Mouse (Mus musculus) hindbrain, embryonic 11.5 days (tissue): ENCODE measurements around the gene Colgalt2. TPM values are rescaled to one million over a fixed set of nuclear protein-coding genes. Genes with fewer than 3 reads are reported as not detected.
A peak's percentile ranks its signal among the peaks of the same experiment; 100 is the strongest.

Experiments
- ATAC-seq: fragments of 200-750 bp; cut with Nextera tagmentation; 2 replicates; pipeline ENCODE4 v1.8.0; 2017; ENCODE audit warnings: mild to moderate bottlenecking, moderate TSS enrichment, moderate library complexity; ENCODE audit not compliant: low FRiP score
- DNase-seq: peaks from one replicate; pipeline ENCODE4 v3.0.0-alpha.2; 2015; ENCODE audit warnings: low spot score
- H3K27ac ChIP-seq: fragments of 300-500 bp; sonication (generic); 2 replicates; pipeline ENCODE4 v1.5.1; 2014; ENCODE audit warnings: mild to moderate bottlenecking, low read depth, low read length
- H3K27me3 ChIP-seq: fragments of 300-500 bp; sonication (generic); 2 replicates; pipeline ENCODE4 v1.6.1; 2014; ENCODE audit warnings: mild to moderate bottlenecking, low read length, moderate library complexity, mixed read lengths; ENCODE audit not compliant: control insufficient read depth, insufficient read depth
- H3K36me3 ChIP-seq: fragments of 300-500 bp; sonication (generic); 2 replicates; pipeline ENCODE4 v1.6.1; 2014; ENCODE audit warnings: mild to moderate bottlenecking, low read length, moderate library complexity, mixed read lengths; ENCODE audit not compliant: control insufficient read depth, insufficient read depth
- H3K4me1 ChIP-seq: fragments of 300-500 bp; sonication (generic); replicated peaks from 2 replicates; pipeline ENCODE4 v1.6.1; 2014; ENCODE audit warnings: low read length, mixed read lengths; ENCODE audit not compliant: control insufficient read depth, insufficient read depth
- H3K4me2 ChIP-seq: fragments of 300-500 bp; sonication (generic); replicated peaks from 2 replicates; pipeline ENCODE4 v1.6.1; 2014; ENCODE audit warnings: mild to moderate bottlenecking, low read depth, low read length
- H3K4me3 ChIP-seq: fragments of 300-500 bp; sonication (generic); 2 replicates; pipeline ENCODE4 v1.5.1; 2014; ENCODE audit warnings: low read depth, low read length
- H3K9ac ChIP-seq: fragments of 300-500 bp; sonication (generic); 2 replicates; pipeline ENCODE4 v1.6.1; 2014; ENCODE audit warnings: low read depth, low read length
- H3K9me3 ChIP-seq: fragments of 300-500 bp; sonication (generic); 2 replicates; pipeline ENCODE4 v1.6.1; 2016; ENCODE audit warnings: low read length; ENCODE audit not compliant: control insufficient read depth
- WGBS: fragments of 180-500 bp; shearing (Covaris S2); extraction: QIAGEN DNeasy Blood & Tissue Kit; methylation state at CpG from one replicate; pipeline ENCODE4 v1.1.7; 2014; 5-methylcytosine and 5-hydroxymethylcytosine counted together
- polyA plus RNA-seq: library from polyadenylated mRNA; unstranded; fragments of >200 nt; fragmentation: Nextera tagmentation; extraction: Ambion mirVana; gene quantifications from 2 replicates; pipeline ENCODE4 v1.2.1, GENCODE M21; 2014

Gene Colgalt2
- polyA plus RNA-seq, 1 experiment from 2014 or later = 2.7 TPM

GRCm38 (mm10) chr1:152389271-152389670 lies 10.4 kb upstream of the Colgalt2 start:
- H3K4me2 ChIP-seq = no peak overlapping the region
- H3K4me3 ChIP-seq = no peak overlapping the region
- no peak overlapping the region for H3K9ac ChIP-seq
- no peaks in the 10 kb centered on the region for H3K9me3 ChIP-seq
- no peaks in the 10 kb centered on the region for H3K36me3 ChIP-seq
- ATAC-seq (no peak), DNase-seq (no peak)
- H3K27me3 ChIP-seq = no peaks in the 10 kb centered on the region
- H3K4me1 ChIP-seq = no peaks in the 10 kb centered on the region
- no peak overlapping the region for H3K27ac ChIP-seq

- Histone ChIP-seq H3K36me3 (no peaks in the 10 kb centered on the region), H3K27me3 (no peaks in the 10 kb centered on the region), H3K4me3 (no peak overlapping the region), H3K4me1 (no peaks in the 10 kb centered on the region), H3K4me2 (no peak overlapping the region), H3K9me3 (no peaks in the 10 kb centered on the region), H3K9ac (no peak overlapping the region), H3K27ac (no peak overlapping the region)
- ATAC-seq (no peak), DNase-seq (no peak)
- WGBS = 97% methylated on average over 3 of the region's 3 CpGs
These were observed 5.5 kb upstream of the Colgalt2 start for GRCm38 (mm10) chr1:152394137-152394536.

- Histone ChIP-seq H3K9ac (no peak overlapping the region), H3K9me3 (no peaks in the 10 kb centered on the region), H3K4me2 (no peak overlapping the region), H3K36me3 (no peaks in the 10 kb centered on the region), H3K4me3 (no peak overlapping the region), H3K27me3 (no peaks in the 10 kb centered on the region), H3K27ac (no peak overlapping the region), H3K4me1 (no peaks in the 10 kb centered on the region)
- DNase-seq (no peak), ATAC-seq (no peak)
- WGBS = 91% methylated on average over 4 of the region's 4 CpGs
These were observed 4.6 kb upstream of the Colgalt2 start for GRCm38 (mm10) chr1:152394956-152395515.

- Histone ChIP-seq H3K9me3 (no peaks in the 10 kb centered on the region), H3K4me1 (peaks cover 2% of the 10 kb centered on the region; the same call in 1 of the 2 replicates), H3K27ac (no peak overlapping the region), H3K9ac (no peak overlapping the region), H3K4me2 (no peak overlapping the region), H3K36me3 (no peaks in the 10 kb centered on the region), H3K27me3 (0 out of 2 replicates have a peak, but pooled peaks cover 2% of the 10 kb centered on the region), H3K4me3 (no peak overlapping the region)
- WGBS = 74% methylated on average over 1 of the region's 1 CpGs
- ATAC-seq (no peak), DNase-seq (no peak)
These were observed 922 bp upstream of the Colgalt2 start for GRCm38 (mm10) chr1:152398708-152399107.

- Histone ChIP-seq H3K4me2 (peak overlapping the region; percentile 93), H3K36me3 (no peaks in the 10 kb centered on the region), H3K4me3 (peak overlapping the region; percentile 65), H3K9me3 (no peaks in the 10 kb centered on the region), H3K27ac (no peak overlapping the region), H3K4me1 (peaks cover 2% of the 10 kb centered on the region; the same call in 1 of the 2 replicates), H3K9ac (peak overlapping the region; percentile 73), H3K27me3 (0 out of 2 replicates have a peak, but pooled peaks cover 2% of the 10 kb centered on the region)
- no peak for DNase-seq
- ATAC-seq = no peak
- 21% methylated on average over 14 of the region's 14 CpGs for WGBS
These were observed 1.2 kb downstream of the Colgalt2 start for GRCm38 (mm10) chr1:152400556-152401540.

- Histone ChIP-seq H3K4me3 (no peak overlapping the region), H3K36me3 (no peaks in the 10 kb centered on the region), H3K4me2 (0 out of 2 replicates have a peak overlapping the region, but pooled peaks have one; percentile 15), H3K27ac (no peak overlapping the region), H3K9me3 (no peaks in the 10 kb centered on the region), H3K9ac (no peak overlapping the region), H3K27me3 (no peaks in the 10 kb centered on the region), H3K4me1 (no peaks in the 10 kb centered on the region)
- no peak for ATAC-seq
- WGBS = 47% methylated on average over 22 of the region's 22 CpGs
- peak; percentile 34 for DNase-seq
These were observed 7.7 kb downstream of the Colgalt2 start for GRCm38 (mm10) chr1:152407021-152407946.

GRCm38 (mm10) chr1:152409356-152409755 lies 9.7 kb downstream of the Colgalt2 start:
- no peak overlapping the region for H3K9ac ChIP-seq
- no peak for ATAC-seq

GRCm38 (mm10) chr1:152410657-152411056 lies 11.0 kb downstream of the Colgalt2 start:
- WGBS = 95% methylated on average over 3 of the region's 3 CpGs
- H3K4me1 ChIP-seq = no peaks in the 10 kb centered on the region
- no peak overlapping the region for H3K9ac ChIP-seq
- ATAC-seq (no peak), DNase-seq (no peak)
- H3K27me3 ChIP-seq = no peaks in the 10 kb centered on the region
- no peak overlapping the region for H3K4me2 ChIP-seq
- no peak overlapping the region for H3K4me3 ChIP-seq
- no peaks in the 10 kb centered on the region for H3K36me3 ChIP-seq
- no peak overlapping the region for H3K27ac ChIP-seq
- H3K9me3 ChIP-seq = no peaks in the 10 kb centered on the region

More at GRCm38 (mm10) chr1:152409356-152409755, 9.7 kb downstream of the Colgalt2 start:
- Histone ChIP-seq H3K36me3 (no peaks in the 10 kb centered on the region), H3K4me2 (no peak overlapping the region), H3K4me3 (no peak overlapping the region), H3K9me3 (no peaks in the 10 kb centered on the region), H3K27me3 (no peaks in the 10 kb centered on the region), H3K27ac (no peak overlapping the region), H3K4me1 (no peaks in the 10 kb centered on the region)
- no peak for DNase-seq
- 87% methylated on average over 4 of the region's 4 CpGs for WGBS
